Mouse (Mus musculus) forebrain, embryonic 11.5 days (tissue): ENCODE results near the gene Fam228b. TPM values are rescaled to one million over a fixed set of nuclear protein-coding genes. Genes with fewer than 3 reads are reported as not detected.
A peak's percentile ranks its signal among the peaks of the same experiment; 100 is the strongest.
"Not testable (repeated sequence)": the region's sequence is repeated elsewhere in the genome, so short reads cannot be mapped to it uniquely, and the experiment has no call there.

ENCODE experiments used
- ATAC-seq: fragments of 200-750 bp; cut with Nextera tagmentation; replicated peaks from 2 replicates; pipeline ENCODE4 v1.8.0; 2017; ENCODE audit warnings: moderate TSS enrichment; ENCODE audit not compliant: low FRiP score
- DNase-seq: peaks from one replicate; pipeline ENCODE4 v3.0.0-alpha.2; 2017; ENCODE audit warnings: low spot score
- H3K27ac ChIP-seq: fragments of 300-500 bp; sonication (generic); 2 replicates; pipeline ENCODE4 v1.5.1; 2014; ENCODE audit warnings: low read depth, low read length
- H3K27me3 ChIP-seq: fragments of 300-500 bp; sonication (generic); 2 replicates; pipeline ENCODE4 v1.6.1; 2014; ENCODE audit warnings: mild to moderate bottlenecking, low read length, mixed read lengths; ENCODE audit not compliant: control insufficient read depth, insufficient read depth
- H3K36me3 ChIP-seq: fragments of 300-500 bp; sonication (generic); 2 replicates; pipeline ENCODE4 v1.6.1; 2014; ENCODE audit warnings: mild to moderate bottlenecking, low read length, moderate library complexity, mixed read lengths; ENCODE audit not compliant: control insufficient read depth, insufficient read depth
- H3K4me1 ChIP-seq: fragments of 300-500 bp; sonication (generic); replicated peaks from 2 replicates; pipeline ENCODE4 v1.6.1; 2014; ENCODE audit warnings: low read length, mixed read lengths; ENCODE audit not compliant: control insufficient read depth, insufficient read depth
- H3K4me2 ChIP-seq: fragments of 300-500 bp; sonication (generic); 2 replicates; pipeline ENCODE4 v1.6.1; 2014; ENCODE audit warnings: low read depth, mild to moderate bottlenecking, low read length, moderate library complexity, mixed read lengths; ENCODE audit not compliant: severe bottlenecking
- H3K4me3 ChIP-seq: fragments of 300-500 bp; sonication (generic); 2 replicates; pipeline ENCODE4 v1.5.1; 2014; ENCODE audit warnings: low read depth, low read length
- H3K9ac ChIP-seq: fragments of 300-500 bp; sonication (generic); 2 replicates; pipeline ENCODE4 v1.6.1; 2014; ENCODE audit warnings: low read length
- H3K9me3 ChIP-seq: fragments of 300-500 bp; sonication (generic); 2 replicates; pipeline ENCODE4 v1.6.1; 2016; ENCODE audit warnings: low read length, mixed read lengths; ENCODE audit not compliant: control insufficient read depth
- WGBS: fragments of 180-500 bp; shearing (Covaris S2); extraction: QIAGEN DNeasy Blood & Tissue Kit; methylation state at CpG from one replicate; pipeline ENCODE4 v1.1.7; 2014; 5-methylcytosine and 5-hydroxymethylcytosine counted together
- polyA plus RNA-seq: library from polyadenylated mRNA; unstranded; fragments of >200 nt; fragmentation: Nextera tagmentation; extraction: Ambion mirVana; gene quantifications from 2 replicates; pipeline ENCODE4 v1.2.1, GENCODE M21; 2014

Gene Fam228b
- polyA plus RNA-seq = 2.2 and 4.2 TPM in 2 replicates

- ATAC-seq (peak; percentile 99), DNase-seq (peak; percentile 96)
- H3K4me2 ChIP-seq = peak within 1 kb of the TSS; percentile 51
- H3K4me1 ChIP-seq = no peaks in the 10 kb centered on the region
- H3K27ac ChIP-seq = peak within 1 kb of the TSS; percentile 79
- H3K27me3 ChIP-seq = no peaks in the 10 kb centered on the region
- H3K9me3 ChIP-seq = no peaks in the 10 kb centered on the region
- no peaks in the 10 kb centered on the region for H3K36me3 ChIP-seq
- H3K9ac ChIP-seq = peak within 1 kb of the TSS; percentile 72
- 4% methylated on average over 61 of the region's 61 CpGs for WGBS
- peak within 1 kb of the TSS; percentile 46 for H3K4me3 ChIP-seq
These were observed at the start of gene Fam228b, which contains the start of gene Pfn4 for GRCm38 (mm10) chr12:4768492-4769332. Gene Fam228b, minus strand, starts transcription at chr12:4769267. Gene Pfn4, plus strand, starts transcription at chr12:4769022.

GRCm38 (mm10) chr12:4817361-4818101 lies 48.5 kb upstream of the Fam228b start, which contains the start of gene Sf3b6:
Gene Sf3b6, plus strand, starts transcription at chr12:4817544.
- H3K4me1 ChIP-seq = peaks cover 2% of the 10 kb centered on the region; the same call in 1 of the 2 replicates
- H3K9me3 ChIP-seq = no peaks in the 10 kb centered on the region
- H3K9ac ChIP-seq = peak within 1 kb of the TSS; percentile 68
- peak; percentile 98 for DNase-seq
- ATAC-seq = peak; percentile 99
- H3K4me3 ChIP-seq = peak within 1 kb of the TSS; percentile 81
- no peaks in the 10 kb centered on the region for H3K27me3 ChIP-seq
- peak within 1 kb of the TSS; percentile 81 for H3K4me2 ChIP-seq
- H3K27ac ChIP-seq = peak within 1 kb of the TSS; percentile 67; the same call in 1 of the 2 replicates
- under 1% methylated on average over 43 of the region's 49 CpGs for WGBS
- H3K36me3 ChIP-seq = no peaks in the 10 kb centered on the region

- ATAC-seq = peak; percentile 75; the same call in 1 of the 2 replicates
- H3K36me3 ChIP-seq = no peaks in the 10 kb centered on the region
These were observed 47.8 kb upstream of the Fam228b start for GRCm38 (mm10) chr12:4816680-4817360.

GRCm38 (mm10) chr12:4813636-4814035 lies 44.6 kb upstream of the Fam228b start:
- Histone ChIP-seq H3K4me3 (no peak overlapping the region), H3K4me2 (no peak overlapping the region), H3K9me3 (no peaks in the 10 kb centered on the region), H3K4me1 (peaks cover 2% of the 10 kb centered on the region; the same call in 1 of the 2 replicates), H3K9ac (no peak overlapping the region), H3K36me3 (no peaks in the 10 kb centered on the region), H3K27me3 (no peaks in the 10 kb centered on the region), H3K27ac (no peak overlapping the region)
- ATAC-seq = no peak
- DNase-seq = no peak
- 87% methylated on average over 4 of the region's 4 CpGs for whole genome bisulfite sequencing

More at GRCm38 (mm10) chr12:4816680-4817360, 47.8 kb upstream of the Fam228b start:
- H3K4me1 ChIP-seq = peaks cover 2% of the 10 kb centered on the region; the same call in 1 of the 2 replicates
- peak overlapping the region; percentile 81 for H3K4me3 ChIP-seq
- H3K27ac ChIP-seq = peak overlapping the region; percentile 67; the same call in 1 of the 2 replicates
- WGBS = 11% methylated on average over 24 of the region's 24 CpGs
- peak overlapping the region; percentile 68 for H3K9ac ChIP-seq
- no peaks in the 10 kb centered on the region for H3K27me3 ChIP-seq
- peak overlapping the region; percentile 72 for H3K4me2 ChIP-seq
- no peaks in the 10 kb centered on the region for H3K9me3 ChIP-seq
- no peak for DNase-seq

GRCm38 (mm10) chr12:4811705-4812104 lies 42.6 kb upstream of the Fam228b start:
- no peaks in the 10 kb centered on the region for H3K9me3 ChIP-seq
- WGBS = 73% methylated on average over 3 of the region's 3 CpGs
- H3K27ac ChIP-seq = no peak overlapping the region
- no peaks in the 10 kb centered on the region for H3K36me3 ChIP-seq
- no peak overlapping the region for H3K9ac ChIP-seq
- H3K4me2 ChIP-seq = no peak overlapping the region
- H3K4me1 ChIP-seq = no peaks in the 10 kb centered on the region
- no peak for DNase-seq
- no peak for ATAC-seq
- no peaks in the 10 kb centered on the region for H3K27me3 ChIP-seq
- H3K4me3 ChIP-seq = no peak overlapping the region

GRCm38 (mm10) chr12:4811036-4811435 lies 42.0 kb upstream of the Fam228b start:
- Histone ChIP-seq H3K9ac (no peak overlapping the region), H3K9me3 (no peaks in the 10 kb centered on the region), H3K27ac (no peak overlapping the region), H3K27me3 (no peaks in the 10 kb centered on the region), H3K4me2 (no peak overlapping the region), H3K4me3 (no peak overlapping the region), H3K4me1 (no peaks in the 10 kb centered on the region), H3K36me3 (no peaks in the 10 kb centered on the region)
- no peak for ATAC-seq
- no peak for DNase-seq
- WGBS = 85% methylated on average over 4 of the region's 4 CpGs

- H3K27me3 ChIP-seq, DNase-seq, H3K4me3 ChIP-seq, H3K4me2 ChIP-seq, H3K9ac ChIP-seq, H3K36me3 ChIP-seq, H3K4me1 ChIP-seq, ATAC-seq, H3K9me3 ChIP-seq, H3K27ac ChIP-seq: not testable (repeated sequence)
- 77% methylated on average over 6 of the region's 6 CpGs for WGBS
These were observed 28.4 kb upstream of the Fam228b start for GRCm38 (mm10) chr12:4797471-4797870.

GRCm38 (mm10) chr12:4793718-4794117 lies 24.7 kb upstream of the Fam228b start:
- H3K4me3 ChIP-seq = no peak overlapping the region
- no peak for DNase-seq
- no peaks in the 10 kb centered on the region for H3K4me1 ChIP-seq
- H3K9ac ChIP-seq = no peak overlapping the region
- no peak overlapping the region for H3K4me2 ChIP-seq
- H3K27me3 ChIP-seq = no peaks in the 10 kb centered on the region
- H3K36me3 ChIP-seq = no peaks in the 10 kb centered on the region
- 67% methylated on average over 1 of the region's 1 CpGs for WGBS
- ATAC-seq = no peak
- H3K9me3 ChIP-seq = no peaks in the 10 kb centered on the region
- H3K27ac ChIP-seq = no peak overlapping the region
